8 mouse cellular contexts compared by ENCODE assay signal in the genomic region with DNA sequence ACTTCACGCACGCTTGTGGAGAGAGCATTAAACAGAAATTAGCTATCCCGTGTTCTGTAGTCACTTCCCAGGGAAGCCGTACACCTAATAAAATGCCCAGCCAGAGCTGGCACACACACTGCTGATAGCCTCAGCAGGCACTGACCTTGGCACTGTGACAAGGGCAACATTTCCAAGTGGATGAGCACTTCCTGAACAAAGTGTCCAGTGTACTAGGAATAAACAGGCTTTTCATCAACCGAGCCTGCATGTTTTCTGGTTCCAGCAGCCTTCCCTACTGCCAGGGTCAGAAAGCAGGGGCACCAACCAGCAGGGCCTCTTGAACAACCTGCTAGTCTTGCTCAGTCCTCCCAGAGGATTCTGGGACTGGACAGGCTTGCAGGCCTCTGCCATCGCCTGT.
DNase-seq lines count a peak whose midpoint lies in the region; ATAC-seq and TF ChIP-seq lines count a peak whose summit lies in the region.

No protein-coding gene starts in this region.

- peaks cover 26% of the 10 kb centered on the region for H3K4me1 ChIP-seq in hindbrain, embryonic 13.5 days (replicated peaks)
- no peaks in the 10 kb centered on the region for H3K4me1 ChIP-seq in hindbrain, embryonic 11.5 days (replicated peaks; ENCODE audit: control insufficient read depth, insufficient read depth, low read length)
- H3K4me1 ChIP-seq in limb, embryonic 15.5 days, result peaks cover 42% of the 10 kb centered on the region
- H3K4me1 ChIP-seq in midbrain, embryonic 15.5 days, result 0 out of 2 replicates have a peak, but pooled peaks cover 5% of the 10 kb centered on the region

- no peak for DNase-seq in hindbrain, embryonic 11.5 days (ENCODE audit: low spot score)
- DNase-seq in Patski (ENCODE audit: low read depth, low spot score), result peak; percentile 61
- DNase-seq in cerebellum, postnatal 14 days, result peak; percentile 64 to 80
- peak; percentile 31 for DNase-seq in heart, postnatal 25 days (ENCODE audit: low spot score)
- DNase-seq in embryo, embryonic 11 days, result no peak

- no peak overlapping the region for H3K27ac ChIP-seq in hindbrain, embryonic 13.5 days
- H3K27ac ChIP-seq in hindbrain, embryonic 11.5 days (ENCODE audit: low read depth, low read length), result no peak overlapping the region
- peak overlapping the region; percentile 18; the same call in 1 of the 2 replicates for H3K27ac ChIP-seq in limb, embryonic 15.5 days
- no peak overlapping the region for H3K27ac ChIP-seq in midbrain, embryonic 15.5 days

- intact Hi-C loops in heart, postnatal 25 days (cut with DNase I), result loop anchor here (5.0 kb wide), 1 partner anchor 185 kb away; a partner anchor contains a TSS

- no peak overlapping the region for H3K4me3 ChIP-seq in hindbrain, embryonic 13.5 days
- no peak overlapping the region for H3K4me3 ChIP-seq in hindbrain, embryonic 11.5 days (ENCODE audit: low read depth, low read length)
- no peak overlapping the region for H3K4me3 ChIP-seq in limb, embryonic 15.5 days
- no peak overlapping the region for H3K4me3 ChIP-seq in midbrain, embryonic 15.5 days

- H3K9ac ChIP-seq in hindbrain, embryonic 13.5 days, result no peak overlapping the region
- H3K9ac ChIP-seq in hindbrain, embryonic 11.5 days (ENCODE audit: low read depth, low read length), result no peak overlapping the region
- no peak overlapping the region for H3K9ac ChIP-seq in limb, embryonic 15.5 days
- no peak overlapping the region for H3K9ac ChIP-seq in midbrain, embryonic 15.5 days

- H3K27me3 ChIP-seq in hindbrain, embryonic 13.5 days, result no peaks in the 10 kb centered on the region
- H3K27me3 ChIP-seq in hindbrain, embryonic 11.5 days (ENCODE audit: control insufficient read depth, insufficient read depth, low read length), result no peaks in the 10 kb centered on the region
- H3K27me3 ChIP-seq in Patski, result no peaks in the 10 kb centered on the region
- no peaks in the 10 kb centered on the region for H3K27me3 ChIP-seq in limb, embryonic 15.5 days
- H3K27me3 ChIP-seq in midbrain, embryonic 15.5 days (replicated peaks), result 0 out of 2 replicates have a peak, but pooled peaks cover 7% of the 10 kb centered on the region

- CTCF ChIA-PET in Patski (lab: Charles Lee), result no interaction called here

- POLR2A ChIA-PET in Patski (lab: Charles Lee), result no interaction called here

- 0 out of 2 replicates have a peak, but pooled peaks have one; percentile 40 for ATAC-seq in hindbrain, embryonic 13.5 days (ENCODE audit: low FRiP score)
- ATAC-seq in hindbrain, embryonic 11.5 days (ENCODE audit: low FRiP score), result no peak
- no peak for ATAC-seq in Patski
- ATAC-seq in limb, embryonic 15.5 days (ENCODE audit: insufficient number of reproducible peaks, low FRiP score, low TSS enrichment, low read depth), result no peak
- no peak for ATAC-seq in midbrain, embryonic 15.5 days (replicated peaks)

- no peaks in the 10 kb centered on the region for H3K36me3 ChIP-seq in hindbrain, embryonic 13.5 days
- H3K36me3 ChIP-seq in hindbrain, embryonic 11.5 days (ENCODE audit: control insufficient read depth, insufficient read depth, low read length), result no peaks in the 10 kb centered on the region
- no peaks in the 10 kb centered on the region for H3K36me3 ChIP-seq in limb, embryonic 15.5 days
- no peaks in the 10 kb centered on the region for H3K36me3 ChIP-seq in midbrain, embryonic 15.5 days (replicated peaks)

- in situ Hi-C loops in Patski (cut with MboI; ENCODE audit: low pct_unique_long_range_greater_than_20kb), result no loop called here

- TF ChIP-seq CTCF in Patski (IDR thresholded peaks at IDR 0.05), result no peak

- H3K9me3 ChIP-seq in hindbrain, embryonic 13.5 days, result no peaks in the 10 kb centered on the region
- no peaks in the 10 kb centered on the region for H3K9me3 ChIP-seq in hindbrain, embryonic 11.5 days (ENCODE audit: control insufficient read depth, low read length)
- no peaks in the 10 kb centered on the region for H3K9me3 ChIP-seq in limb, embryonic 15.5 days
- no peaks in the 10 kb centered on the region for H3K9me3 ChIP-seq in midbrain, embryonic 15.5 days

- 50% methylated on average over 6 of the region's 6 CpGs for WGBS in hindbrain, embryonic 13.5 days
- 78% methylated on average over 6 of the region's 6 CpGs for WGBS in hindbrain, embryonic 11.5 days
- WGBS in limb, embryonic 15.5 days, result 46% methylated on average over 6 of the region's 6 CpGs
- 62% methylated on average over 6 of the region's 6 CpGs for WGBS in midbrain, embryonic 15.5 days

- no peak overlapping the region for H3K4me2 ChIP-seq in hindbrain, embryonic 13.5 days
- H3K4me2 ChIP-seq in hindbrain, embryonic 11.5 days (replicated peaks; ENCODE audit: low read depth, low read length), result no peak overlapping the region
- no peak overlapping the region for H3K4me2 ChIP-seq in limb, embryonic 15.5 days
- H3K4me2 ChIP-seq in midbrain, embryonic 15.5 days, result no peak overlapping the region

Comparison
In these comparisons a context has a peak if more than half of its experiments do, and no peak if none do; other contexts are left out.
1. DNase-seq: peak in Patski (single experiment), cerebellum, postnatal 14 days (2 of 2) and heart, postnatal 25 days (single experiment); none in hindbrain, embryonic 11.5 days (single experiment) and embryo, embryonic 11 days (single experiment).